Mouse (Mus musculus) limb, embryonic 14.5 days (tissue): ENCODE measurements around the gene Asic3. TPM values are rescaled to one million over a fixed set of nuclear protein-coding genes. Genes with fewer than 3 reads are reported as not detected.

Source experiments
- ATAC-seq: fragments of 200-750 bp; cut with Nextera tagmentation; 2 replicates; pipeline ENCODE4 v1.8.0; 2017; ENCODE audit warnings: low read depth, moderate number of reproducible peaks, moderate TSS enrichment; ENCODE audit not compliant: low FRiP score
- DNase-seq: peaks from one replicate; pipeline ENCODE4 v3.0.0-alpha.2; 2015; ENCODE audit warnings: low spot score
- H3K27ac ChIP-seq: fragments of 300-500 bp; sonication (generic); replicated peaks from 2 replicates; pipeline ENCODE4 v1.5.1; 2014; ENCODE audit warnings: low read depth, mild to moderate bottlenecking, low read length, moderate library complexity, mixed read lengths
- H3K27me3 ChIP-seq: fragments of 300-500 bp; sonication (generic); 2 replicates; pipeline ENCODE4 v1.6.1; 2014; ENCODE audit warnings: low read length, mixed read lengths; ENCODE audit not compliant: control insufficient read depth, insufficient read depth
- H3K36me3 ChIP-seq: fragments of 300-500 bp; sonication (generic); 2 replicates; pipeline ENCODE4 v1.6.1; 2014; ENCODE audit warnings: mild to moderate bottlenecking, low read length, moderate library complexity, mixed read lengths; ENCODE audit not compliant: control insufficient read depth, insufficient read depth
- H3K4me1 ChIP-seq: fragments of 300-500 bp; sonication (generic); 2 replicates; pipeline ENCODE4 v1.6.1; 2014; ENCODE audit warnings: antibody characterized with exemption, low read length, mixed read lengths; ENCODE audit not compliant: control insufficient read depth, insufficient read depth
- H3K4me2 ChIP-seq: fragments of 300-500 bp; sonication (generic); replicated peaks from 2 replicates; pipeline ENCODE4 v1.6.1; 2014; ENCODE audit warnings: low read depth, mild to moderate bottlenecking, low read length, moderate library complexity; ENCODE audit not compliant: severe bottlenecking
- H3K4me3 ChIP-seq: fragments of 300-500 bp; sonication (generic); replicated peaks from 2 replicates; pipeline ENCODE4 v1.5.1; 2014; ENCODE audit warnings: low read length
- H3K9ac ChIP-seq: fragments of 300-500 bp; sonication (generic); 2 replicates; pipeline ENCODE4 v1.6.1; 2014; ENCODE audit warnings: mild to moderate bottlenecking, low read depth, low read length, moderate library complexity; ENCODE audit not compliant: severe bottlenecking
- H3K9me3 ChIP-seq: fragments of 300-500 bp; sonication (generic); 2 replicates; pipeline ENCODE4 v1.6.1; 2016; ENCODE audit warnings: low read length; ENCODE audit not compliant: control insufficient read depth
- POLR2A ChIP-seq: fragments of 200-500 bp; IDR thresholded peaks from 2 replicates; pipeline ENCODE4 v1.8.0; 2012; ENCODE audit warnings: inconsistent platforms, mild to moderate bottlenecking, moderate library complexity, borderline replicate concordance; ENCODE audit not compliant: insufficient read depth, insufficient read length; ENCODE audit errors: extremely low read depth
- WGBS: fragments of 180-500 bp; shearing (Covaris S2); extraction: QIAGEN DNeasy Blood & Tissue Kit; methylation state at CpG from one replicate; pipeline ENCODE4 v1.1.7; 2014; 5-methylcytosine and 5-hydroxymethylcytosine counted together
- polyA plus RNA-seq, 2 experiments: library from polyadenylated mRNA; depleted of rRNA in 1 of 2; stranded (reverse) in 1 of 2; unstranded in 1 of 2; fragments of >200 nt; fragmentation: Nextera tagmentation in 1 of 2; extraction: Ambion mirVana in 1 of 2; gene quantifications; 2 replicates each; pipeline versions ENCODE4 v1.2.1 to v1.2.3; 2012 to 2014

Asic3 gene
- polyA plus RNA-seq, 2 experiments = 0.36 to 3.0 TPM

GRCm38 (mm10) chr5:24366426-24366825 is 46.8 kb upstream of the Asic3 start:
- no peak for ATAC-seq
- no peaks in the 10 kb centered on the region for H3K9me3 ChIP-seq

GRCm38 (mm10) chr5:24369767-24370166 is 43.4 kb upstream of the Asic3 start:
- H3K9ac ChIP-seq = no peak overlapping the region
- no peak overlapping the region for H3K4me3 ChIP-seq
- no peaks in the 10 kb centered on the region for H3K27me3 ChIP-seq
- H3K9me3 ChIP-seq = no peaks in the 10 kb centered on the region
- no peaks in the 10 kb centered on the region for H3K36me3 ChIP-seq
- DNase-seq = no peak
- no peak overlapping the region for H3K27ac ChIP-seq
- no peaks in the 10 kb centered on the region for H3K4me1 ChIP-seq
- no peak for ATAC-seq
- H3K4me2 ChIP-seq = no peak overlapping the region
- WGBS = 83% methylated on average over 9 of the region's 9 CpGs
- TF ChIP-seq POLR2A = no peak

More at GRCm38 (mm10) chr5:24366426-24366825, 46.8 kb upstream of the Asic3 start:
- H3K4me3 ChIP-seq = no peak overlapping the region
- H3K27ac ChIP-seq = no peak overlapping the region
- no peak overlapping the region for H3K9ac ChIP-seq
- TF ChIP-seq POLR2A = no peak
- H3K27me3 ChIP-seq = no peaks in the 10 kb centered on the region
- 81% methylated on average over 9 of the region's 9 CpGs for WGBS
- no peak overlapping the region for H3K4me2 ChIP-seq
- no peaks in the 10 kb centered on the region for H3K4me1 ChIP-seq
- no peaks in the 10 kb centered on the region for H3K36me3 ChIP-seq
- DNase-seq = no peak

GRCm38 (mm10) chr5:24373807-24374206 is 39.4 kb upstream of the Asic3 start:
- no peak overlapping the region for H3K4me2 ChIP-seq
- no peak overlapping the region for H3K4me3 ChIP-seq
- H3K4me1 ChIP-seq = no peaks in the 10 kb centered on the region
- ATAC-seq (no peak), DNase-seq (no peak)
- H3K9me3 ChIP-seq = no peaks in the 10 kb centered on the region
- WGBS = 82% methylated on average over 5 of the region's 5 CpGs
- H3K9ac ChIP-seq = no peak overlapping the region
- TF ChIP-seq POLR2A = no peak
- no peaks in the 10 kb centered on the region for H3K27me3 ChIP-seq
- no peaks in the 10 kb centered on the region for H3K36me3 ChIP-seq
- H3K27ac ChIP-seq = no peak overlapping the region

GRCm38 (mm10) chr5:24374216-24374615 is 39.0 kb upstream of the Asic3 start:
- WGBS = 73% methylated on average over 6 of the region's 6 CpGs
- Histone ChIP-seq H3K9me3 (no peaks in the 10 kb centered on the region), H3K36me3 (no peaks in the 10 kb centered on the region), H3K9ac (no peak overlapping the region), H3K4me3 (no peak overlapping the region), H3K27me3 (no peaks in the 10 kb centered on the region), H3K27ac (no peak overlapping the region), H3K4me2 (no peak overlapping the region), H3K4me1 (no peaks in the 10 kb centered on the region)
- ATAC-seq (no peak), DNase-seq (peak; percentile 37)
- no peak for TF ChIP-seq POLR2A

- Histone ChIP-seq H3K9ac (no peak overlapping the region), H3K27me3 (no peaks in the 10 kb centered on the region), H3K4me2 (no peak overlapping the region), H3K4me3 (no peak overlapping the region), H3K4me1 (no peaks in the 10 kb centered on the region), H3K36me3 (no peaks in the 10 kb centered on the region), H3K9me3 (no peaks in the 10 kb centered on the region), H3K27ac (no peak overlapping the region)
- DNase-seq (no peak), ATAC-seq (no peak)
- no peak for TF ChIP-seq POLR2A
- WGBS = 79% methylated on average over 7 of the region's 7 CpGs
Measured at GRCm38 (mm10) chr5:24374666-24375328, 38.4 kb upstream of the Asic3 start.
